Mouse (Mus musculus): Measurements from ENCODE around the gene Polr2f.
A peak's percentile ranks its signal among the peaks of the same experiment; 100 is the strongest.

The Polr2f gene

GRCm38 (mm10) chr15:79119491-79119890, 21.3 kb upstream of the Polr2f start:
- no peak for DNase-seq (ENCODE audit: low read depth, low spot score)

- no peak for DNase-seq (ENCODE audit: low read depth, low spot score)
Observed at GRCm38 (mm10) chr15:79122119-79122518, 18.7 kb upstream of the Polr2f start.

GRCm38 (mm10) chr15:79122546-79122945, 18.3 kb upstream of the Polr2f start:
- no peak for DNase-seq (ENCODE audit: low read depth, low spot score)

- DNase-seq (ENCODE audit: low read depth, low spot score) = no peak
Observed at GRCm38 (mm10) chr15:79123751-79124150, 17.1 kb upstream of the Polr2f start.

DNA sequence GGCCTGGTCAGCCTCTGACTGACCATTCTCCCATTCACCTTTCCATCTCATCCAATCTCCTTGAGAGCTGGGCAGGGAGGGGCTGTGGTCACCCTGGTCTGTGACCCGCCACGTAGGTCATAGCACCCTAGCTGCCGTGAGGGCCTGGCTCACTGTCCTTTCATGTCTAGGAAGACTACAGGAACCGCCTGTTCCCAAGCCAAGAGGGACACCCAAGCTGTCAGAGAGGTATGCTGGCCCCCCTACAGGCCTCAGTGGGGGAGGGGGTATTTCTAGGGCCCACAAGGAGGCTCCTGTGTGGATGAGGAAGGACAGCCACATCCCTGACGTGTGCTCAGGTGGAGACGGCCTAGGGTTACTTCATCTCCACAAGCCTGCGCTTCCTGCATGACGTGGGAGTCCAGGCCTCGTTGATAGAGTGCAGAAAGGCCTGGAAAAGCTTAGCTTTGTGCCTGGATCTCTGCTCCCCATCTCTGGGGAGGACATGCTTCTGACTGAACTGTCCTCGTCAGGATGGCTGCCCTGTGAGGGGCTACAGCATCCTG, 16.4 kb upstream of the Polr2f start:
- DNase-seq (ENCODE audit: low read depth, low spot score) = no peak

DNA sequence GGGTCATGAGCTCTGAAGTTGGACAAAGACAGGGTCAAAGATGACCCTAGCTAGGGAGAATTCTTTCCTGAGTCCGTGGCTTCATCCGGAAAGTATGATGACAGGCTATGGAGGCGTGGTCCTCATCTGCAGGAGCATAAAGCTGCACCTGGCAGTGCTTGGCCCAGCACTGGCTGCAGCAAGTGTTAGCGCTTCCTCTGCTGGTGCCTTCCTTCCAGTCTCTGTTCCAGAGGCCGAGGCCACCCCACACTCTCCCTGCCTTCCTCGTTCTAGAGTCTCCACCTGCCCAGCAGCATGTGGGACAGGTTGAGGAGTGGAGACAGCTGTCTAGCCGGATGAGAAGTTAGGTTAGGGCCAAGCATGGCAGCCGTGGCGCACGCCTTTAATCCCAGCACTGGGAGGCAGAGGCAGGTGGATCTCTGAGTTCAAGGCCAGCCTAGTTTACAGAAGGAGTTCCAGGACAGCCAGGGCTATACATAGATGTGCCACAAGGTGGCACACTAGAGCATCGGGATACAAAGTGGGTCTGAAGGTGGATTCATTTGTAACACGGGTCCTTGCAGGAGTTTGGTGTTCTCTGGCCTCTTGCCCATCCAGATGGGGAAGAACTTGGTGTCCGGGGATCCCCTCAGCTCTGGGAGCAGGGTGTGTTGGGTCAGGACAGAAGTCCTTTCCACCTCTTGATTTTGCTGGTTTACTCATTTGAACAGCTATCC, 14.4 kb upstream of the Polr2f start:
- peak; percentile 72 for DNase-seq (ENCODE audit: low read depth, low spot score)

GRCm38 (mm10) chr15:79127101-79127500, 13.7 kb upstream of the Polr2f start:
- no peak for DNase-seq (ENCODE audit: low read depth, low spot score)

- peak; percentile 50 for DNase-seq (ENCODE audit: low read depth, low spot score)
Observed at GRCm38 (mm10) chr15:79128208-79128607, 12.6 kb upstream of the Polr2f start.

DNA sequence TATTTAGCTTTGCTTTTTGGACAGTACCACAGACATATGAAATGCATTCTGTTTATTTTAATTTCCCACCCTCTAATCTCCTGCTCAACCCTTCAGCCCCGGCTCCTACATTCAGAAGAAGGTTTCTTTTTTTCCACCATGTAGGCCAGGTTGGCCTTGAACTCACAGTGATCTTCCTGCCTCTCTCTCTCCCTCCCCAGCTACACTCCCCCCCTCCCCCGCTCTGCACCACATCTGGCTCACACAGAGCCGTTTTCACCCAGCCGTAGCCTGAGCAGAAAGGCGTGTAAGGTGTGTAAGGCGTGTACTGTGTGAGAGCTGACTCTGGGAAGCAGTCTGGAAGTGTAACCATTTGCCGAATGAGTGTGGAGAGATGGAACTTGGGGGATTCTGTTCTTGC, 11.5 kb upstream of the Polr2f start:
- DNase-seq (ENCODE audit: low read depth, low spot score) = no peak

GRCm38 (mm10) chr15:79130782-79131181, 10.0 kb upstream of the Polr2f start:
- DNase-seq (ENCODE audit: low read depth, low spot score) = no peak

- DNase-seq (ENCODE audit: low read depth, low spot score) = no peak
Observed at GRCm38 (mm10) chr15:79131442-79131841, 9.4 kb upstream of the Polr2f start.

DNA sequence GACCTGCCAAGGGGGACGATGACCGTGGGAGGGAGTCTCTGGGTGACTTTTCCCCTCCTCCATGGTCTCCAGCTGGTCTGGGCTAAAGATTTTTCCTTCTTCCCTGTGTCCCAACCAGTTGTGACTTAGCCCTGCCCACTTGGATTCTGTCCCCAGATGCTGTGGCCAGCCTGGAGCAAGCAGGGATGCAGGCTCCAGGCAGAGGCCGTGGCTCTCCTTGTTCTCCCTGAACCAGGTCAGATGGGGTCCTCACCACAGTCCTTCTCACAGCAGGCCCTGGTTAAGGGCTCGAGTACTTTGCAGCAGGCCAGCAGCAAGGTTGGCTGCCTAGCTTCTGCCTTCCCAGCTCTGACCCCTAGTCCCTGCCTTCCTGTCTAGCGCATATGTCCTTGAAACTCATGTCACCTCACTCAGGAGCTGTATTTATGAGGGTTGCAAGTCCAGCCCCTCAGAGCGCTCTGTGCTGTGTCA, 7.6 kb upstream of the Polr2f start:
- DNase-seq (ENCODE audit: low read depth, low spot score) = no peak

DNA sequence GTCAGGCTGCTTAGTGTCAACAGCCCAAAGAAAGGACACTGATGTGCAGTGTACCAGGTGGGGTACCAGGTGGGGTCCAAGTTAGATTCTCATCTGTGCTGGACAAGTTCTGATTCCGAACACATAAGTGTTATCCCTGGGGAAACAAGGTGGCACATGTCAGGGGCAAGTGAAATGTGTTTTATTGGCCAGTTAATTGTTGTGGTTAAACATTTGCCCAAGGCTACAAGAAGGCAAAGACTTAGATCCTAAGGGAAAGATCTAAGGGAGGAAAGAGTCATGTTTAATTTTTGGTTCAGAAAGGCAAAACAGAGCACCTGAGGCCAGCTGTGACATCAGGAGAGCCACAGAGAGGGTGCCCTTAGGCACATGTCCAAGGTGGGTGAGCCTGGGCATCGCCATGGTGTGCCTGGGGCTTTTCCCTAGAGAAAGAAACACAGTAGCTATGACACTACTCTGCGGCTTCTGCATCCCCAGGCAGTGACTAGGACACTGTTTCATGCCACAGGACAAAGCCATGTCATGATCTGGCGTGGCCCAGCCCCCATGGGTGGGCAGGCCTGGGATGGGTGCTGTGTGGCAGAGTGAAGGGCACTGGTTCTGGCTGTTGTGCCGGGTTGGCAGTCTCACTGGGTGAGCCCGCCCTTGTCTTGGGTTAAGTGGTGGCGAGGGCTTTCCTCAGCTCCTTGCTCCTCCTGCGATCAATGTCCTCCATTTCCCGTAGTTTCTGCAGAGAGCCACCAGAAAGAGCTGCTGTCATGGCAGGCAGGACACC, 6.1 kb upstream of the Polr2f start:
- DNase-seq (ENCODE audit: low read depth, low spot score) = no peak

GRCm38 (mm10) chr15:79135332-79135731, 5.5 kb upstream of the Polr2f start:
- DNase-seq (ENCODE audit: low read depth, low spot score) = no peak

- no peak for DNase-seq (ENCODE audit: low read depth, low spot score)
Observed at GRCm38 (mm10) chr15:79135783-79136575, 4.8 kb upstream of the Polr2f start.

DNA sequence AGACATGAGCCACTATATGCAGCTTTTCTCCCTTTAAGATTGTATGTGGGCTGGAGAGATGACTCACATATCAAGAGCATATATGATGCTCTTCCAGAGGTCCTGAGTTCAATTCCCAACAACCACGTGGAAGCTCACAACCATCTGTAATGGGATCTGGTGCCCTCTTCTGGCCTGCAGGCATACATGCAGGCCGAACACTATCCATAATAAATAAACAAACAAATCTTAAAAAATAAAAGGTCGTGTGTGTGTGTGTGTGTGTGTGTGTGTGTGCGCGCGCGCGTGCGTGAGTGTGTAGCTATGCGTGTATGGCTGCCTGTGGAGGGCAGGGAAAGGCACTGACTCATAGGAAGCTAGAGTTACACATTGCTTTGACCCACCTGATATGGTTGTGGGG, 1.2 kb upstream of the Polr2f start:
- DNase-seq (ENCODE audit: low read depth, low spot score) = peak; percentile 60

- DNase-seq (ENCODE audit: low read depth, low spot score) = no peak
Observed at GRCm38 (mm10) chr15:79141566-79141917, 733 bp downstream of the Polr2f start.

- DNase-seq (ENCODE audit: low read depth, low spot score) = no peak
Observed at GRCm38 (mm10) chr15:79143316-79143715, 2.5 kb downstream of the Polr2f start.

DNA sequence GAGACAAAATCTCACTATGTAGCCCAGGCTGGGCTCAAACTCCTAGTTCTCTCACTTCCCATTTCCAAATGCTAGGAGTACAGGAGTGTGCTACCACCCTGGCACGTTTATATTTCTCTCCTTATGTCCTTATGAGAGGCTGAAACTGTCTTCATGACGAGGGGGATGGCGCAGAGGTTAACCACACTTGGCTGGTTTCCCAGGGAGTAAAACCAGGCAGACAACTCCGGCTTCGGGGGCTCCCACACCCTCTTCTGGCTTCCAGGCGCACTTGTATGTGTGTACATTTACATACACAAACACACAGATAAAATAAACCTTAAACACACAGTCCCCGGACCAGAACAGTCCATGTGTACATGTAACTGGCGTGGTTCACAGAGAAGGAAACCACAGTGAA, 3.2 kb downstream of the Polr2f start:
- DNase-seq (ENCODE audit: low read depth, low spot score) = no peak

- DNase-seq (ENCODE audit: low read depth, low spot score) = no peak
Observed at GRCm38 (mm10) chr15:79145522-79145921, 4.7 kb downstream of the Polr2f start.

DNA sequence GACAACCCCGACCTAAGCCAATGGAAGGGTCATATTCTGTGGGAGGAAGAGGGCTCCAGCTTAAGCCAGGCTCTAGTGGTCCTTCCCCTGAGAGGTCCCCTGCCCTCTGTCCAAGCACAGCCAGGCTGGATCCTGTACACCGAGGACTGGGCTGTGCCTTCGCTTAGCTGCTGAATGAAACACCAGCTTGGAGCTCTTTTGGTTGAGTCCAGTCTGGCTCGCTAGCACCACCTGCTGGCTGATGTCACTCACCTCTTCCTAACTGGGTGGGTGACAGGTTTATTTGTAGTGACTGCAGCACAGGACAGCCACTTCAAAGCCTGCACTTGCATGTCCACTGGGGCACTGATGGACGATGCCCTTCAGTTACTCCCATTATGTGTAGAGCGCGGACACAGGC, 7.7 kb downstream of the Polr2f start:
- DNase-seq (ENCODE audit: low read depth, low spot score) = peak; percentile 89

DNA sequence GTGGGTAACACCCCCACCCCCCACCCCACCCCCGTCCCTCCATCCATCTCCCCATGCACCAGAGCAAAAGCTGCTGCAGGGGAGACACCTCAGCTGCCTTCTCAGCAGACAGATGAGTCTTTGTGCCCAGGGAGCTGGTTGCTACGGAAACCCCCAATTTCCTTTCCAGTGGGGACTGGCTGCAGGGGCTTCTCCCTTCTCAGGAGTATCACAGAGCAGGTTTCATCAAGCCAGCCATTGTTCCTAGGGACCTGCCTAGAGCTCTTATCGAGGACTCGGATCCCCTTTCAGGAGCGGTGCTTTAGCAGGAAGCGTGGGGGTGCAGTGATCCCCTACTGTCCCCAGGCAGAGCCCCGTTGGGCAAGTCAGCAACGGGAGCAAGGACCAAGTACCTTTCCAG, 11.1 kb downstream of the Polr2f start:
- no peak for DNase-seq (ENCODE audit: low read depth, low spot score)

Measured in CD4-positive, CD25-positive, alpha-beta regulatory T cell, adult 2 months (primary cell).